ENCODE assay signal across 9 mouse cellular contexts in the genomic region with DNA sequence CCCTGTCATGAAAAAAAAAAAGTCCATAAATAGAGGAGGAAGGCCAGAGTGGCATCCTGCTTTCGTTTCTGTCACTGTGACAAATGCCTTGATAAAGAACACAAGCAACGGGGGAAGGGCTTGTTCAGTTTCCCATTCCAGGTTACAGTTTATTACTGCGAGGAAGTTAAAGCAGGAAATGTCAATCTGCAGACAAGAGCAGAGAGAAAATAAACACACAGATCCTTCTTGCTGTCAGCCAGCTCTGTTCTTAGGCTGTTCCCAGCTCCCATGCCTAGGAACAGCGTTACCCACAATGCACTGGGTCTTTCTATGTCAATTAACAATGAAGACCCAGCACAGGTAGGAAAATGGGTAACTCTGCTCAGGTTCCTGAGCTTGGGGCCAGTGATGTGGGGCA. TPM values are rescaled to one million over a fixed set of nuclear protein-coding genes. Genes with fewer than 3 reads are reported as not detected.
DNase-seq lines count a peak whose midpoint lies in the region; ATAC-seq and TF ChIP-seq lines count a peak whose summit lies in the region.
"Had no signal": no experiment of that assay in that cellular context is flagged by ENCODE, and none has a peak within 500 bp of the region (broad histone marks: within the 10 kb centered on the region; RNA-seq: fewer than 3 reads in every experiment).

No protein-coding gene starts in this region.

- intact Hi-C loops in heart, postnatal 14 days (cut with DNase I), result no loop called here
- intact Hi-C loops in gastrocnemius, postnatal 14 days (cut with DNase I; ENCODE audit: low total_unique reads), result loop anchor here (5.0 kb wide), 1 partner anchor 68 kb away; no protein-coding TSS in a partner anchor

- no peak for ATAC-seq in heart, embryonic 11.5 days (replicated peaks; ENCODE audit: insufficient number of reproducible peaks, low FRiP score, low TSS enrichment)
- no peak for ATAC-seq in embryonic facial prominence, embryonic 11.5 days (replicated peaks; ENCODE audit: insufficient number of reproducible peaks, low FRiP score, low TSS enrichment, low read depth)
- no peak for ATAC-seq in intestine, embryonic 16.5 days
- no peak for ATAC-seq in liver, postnatal 0 days

- 25% methylated on average over 4 of the region's 4 CpGs for WGBS in heart, embryonic 11.5 days (ENCODE audit: insufficient replicate concordance)
- 43% methylated on average over 4 of the region's 4 CpGs for WGBS in embryonic facial prominence, embryonic 11.5 days
- 21% methylated on average over 4 of the region's 4 CpGs for WGBS in intestine, embryonic 16.5 days
- WGBS in liver, postnatal 0 days (ENCODE audit: insufficient replicate concordance), result 18% methylated on average over 4 of the region's 4 CpGs

- H3K27ac ChIP-seq in heart, embryonic 11.5 days (ENCODE audit: low read depth, low read length), result peak overlapping the region; percentile 82
- H3K27ac ChIP-seq in embryonic facial prominence, embryonic 11.5 days (replicated peaks; ENCODE audit: low read depth, low read length), result no peak overlapping the region
- peak overlapping the region; percentile 77 for H3K27ac ChIP-seq in intestine, embryonic 16.5 days (ENCODE audit: low read length)
- peak overlapping the region; percentile 76 for H3K27ac ChIP-seq in liver, postnatal 0 days (ENCODE audit: low read depth)

- no peak overlapping the region for H3K4me2 ChIP-seq in heart, embryonic 11.5 days
- no peak overlapping the region for H3K4me2 ChIP-seq in embryonic facial prominence, embryonic 11.5 days (ENCODE audit: low read depth, low read length)
- no peak overlapping the region for H3K4me2 ChIP-seq in intestine, embryonic 16.5 days (ENCODE audit: low read depth, low read length)
- no peak overlapping the region for H3K4me2 ChIP-seq in liver, postnatal 0 days (ENCODE audit: low read depth, low read length)

- no peak overlapping the region for H3K9ac ChIP-seq in heart, embryonic 11.5 days (ENCODE audit: low read depth, low read length)
- H3K9ac ChIP-seq in embryonic facial prominence, embryonic 11.5 days (replicated peaks; ENCODE audit: low read length), result no peak overlapping the region
- peak overlapping the region; percentile 51; the same call in 1 of the 2 replicates for H3K9ac ChIP-seq in intestine, embryonic 16.5 days (ENCODE audit: low read depth, low read length)
- H3K9ac ChIP-seq in liver, postnatal 0 days (replicated peaks), result no peak overlapping the region
- H3K9ac ChIP-seq: liver, embryonic 14.5 days had no signal

- H3K4me1 ChIP-seq in heart, embryonic 11.5 days (ENCODE audit: control insufficient read depth, insufficient read depth, low read length), result peaks cover 23% of the 10 kb centered on the region
- H3K4me1 ChIP-seq in embryonic facial prominence, embryonic 11.5 days (ENCODE audit: control insufficient read depth, insufficient read depth, low read length), result peaks cover 7% of the 10 kb centered on the region; the same call in 1 of the 2 replicates
- peaks cover 29% of the 10 kb centered on the region for H3K4me1 ChIP-seq in intestine, embryonic 16.5 days (ENCODE audit: control insufficient read depth, insufficient read depth, low read length)
- peaks cover 21% of the 10 kb centered on the region for H3K4me1 ChIP-seq in liver, postnatal 0 days (ENCODE audit: insufficient read depth)

- TF ChIP-seq EP300 in liver, postnatal 0 days (IDR thresholded peaks at IDR 0.05; ENCODE audit: low read depth), result no peak

- no peaks in the 10 kb centered on the region for H3K27me3 ChIP-seq in heart, embryonic 11.5 days (ENCODE audit: control insufficient read depth, insufficient read depth, low read length)
- no peaks in the 10 kb centered on the region for H3K27me3 ChIP-seq in embryonic facial prominence, embryonic 11.5 days (ENCODE audit: control insufficient read depth, insufficient read depth, low read length)
- no peaks in the 10 kb centered on the region for H3K27me3 ChIP-seq in intestine, embryonic 16.5 days (replicated peaks; ENCODE audit: control insufficient read depth, insufficient read depth, low read length)
- no peaks in the 10 kb centered on the region for H3K27me3 ChIP-seq in liver, postnatal 0 days (ENCODE audit: insufficient read depth, low read length)

- no peaks in the 10 kb centered on the region for H3K9me3 ChIP-seq in heart, embryonic 11.5 days (replicated peaks; ENCODE audit: control insufficient read depth, low read length)
- H3K9me3 ChIP-seq in embryonic facial prominence, embryonic 11.5 days (replicated peaks; ENCODE audit: control insufficient read depth, low read length), result no peaks in the 10 kb centered on the region
- no peaks in the 10 kb centered on the region for H3K9me3 ChIP-seq in intestine, embryonic 16.5 days (ENCODE audit: control insufficient read depth, low read length)
- H3K9me3 ChIP-seq in liver, postnatal 0 days (ENCODE audit: low read length), result no peaks in the 10 kb centered on the region

- DNase-seq in heart, postnatal 14 days, result no peak
- peak; percentile 11 for DNase-seq in embryonic facial prominence, embryonic 11.5 days (ENCODE audit: low spot score)
- DNase-seq in liver, postnatal 0 days, result no peak
- no peak for DNase-seq in frontal cortex, postnatal 10 days (ENCODE audit: low spot score in 2 of 2)
- DNase-seq in retina, postnatal 1 day, result no peak
- no peak for DNase-seq in gastrocnemius, postnatal 14 days

- H3K36me3 ChIP-seq in heart, embryonic 11.5 days (ENCODE audit: control insufficient read depth, insufficient read depth, low read length), result no peaks in the 10 kb centered on the region
- H3K36me3 ChIP-seq in embryonic facial prominence, embryonic 11.5 days (replicated peaks; ENCODE audit: control insufficient read depth, insufficient read depth, low read depth, low read length), result no peaks in the 10 kb centered on the region
- peaks cover 2% of the 10 kb centered on the region; the same call in 1 of the 2 replicates for H3K36me3 ChIP-seq in intestine, embryonic 16.5 days (ENCODE audit: control insufficient read depth, insufficient read depth, low read length)
- 0 out of 2 replicates have a peak, but pooled peaks cover 3% of the 10 kb centered on the region for H3K36me3 ChIP-seq in liver, postnatal 0 days (replicated peaks; ENCODE audit: insufficient read depth, low read length)

- no peak for TF ChIP-seq CTCF in liver, postnatal 0 days (IDR thresholded peaks at IDR 0.05; ENCODE audit: low read depth)

- H3K4me3 ChIP-seq in heart, embryonic 11.5 days (ENCODE audit: low read depth, low read length), result no peak overlapping the region
- H3K4me3 ChIP-seq in embryonic facial prominence, embryonic 11.5 days (ENCODE audit: low read depth, low read length), result no peak overlapping the region
- H3K4me3 ChIP-seq in intestine, embryonic 16.5 days (ENCODE audit: low read length), result no peak overlapping the region
- no peak overlapping the region for H3K4me3 ChIP-seq in liver, postnatal 0 days (ENCODE audit: low read depth, low read length)

RNA-seq across cellular contexts. Expression of gene Eva1b, which starts 7.6 kb away (rescaled TPM):
- 31.9 and 33.5 TPM in 2 replicates for polyA plus RNA-seq in heart, embryonic 11.5 days (2014; fragmentation: Nextera tagmentation; extraction: Ambion mirVana)
- total RNA-seq in heart, postnatal 14 days (2021), result 10 to 100 TPM; 23.3 to 24.9 TPM
- polyA plus RNA-seq in embryonic facial prominence, embryonic 11.5 days (2014; fragmentation: Nextera tagmentation; extraction: Ambion mirVana), result 48.9 and 51.0 TPM in 2 replicates
- polyA plus RNA-seq in intestine, embryonic 16.5 days (2015; fragmentation: Nextera tagmentation; extraction: Ambion mirVana), result 34.7 and 35.4 TPM in 2 replicates
- polyA plus RNA-seq in liver, postnatal 0 days (2015; fragmentation: Nextera tagmentation; extraction: Ambion mirVana), result 17.1 and 17.7 TPM in 2 replicates
- 10 to 100 TPM; 16.2 to 16.6 TPM for total RNA-seq in gastrocnemius, postnatal 14 days (2021)

RNA-seq across cellular contexts. Expression of gene Sh3d21, which starts 8.1 kb away (rescaled TPM):
- polyA plus RNA-seq in heart, embryonic 11.5 days (2014; fragmentation: Nextera tagmentation; extraction: Ambion mirVana), result 2.7 and 3.1 TPM in 2 replicates
- 1 to 10 TPM; 3.0 to 3.1 TPM for total RNA-seq in heart, postnatal 14 days (2021)
- 4.7 and 5.0 TPM in 2 replicates for polyA plus RNA-seq in embryonic facial prominence, embryonic 11.5 days (2014; fragmentation: Nextera tagmentation; extraction: Ambion mirVana)
- 13.2 and 13.9 TPM in 2 replicates for polyA plus RNA-seq in intestine, embryonic 16.5 days (2015; fragmentation: Nextera tagmentation; extraction: Ambion mirVana)
- 2.4 and 2.7 TPM in 2 replicates for polyA plus RNA-seq in liver, postnatal 0 days (2015; fragmentation: Nextera tagmentation; extraction: Ambion mirVana)
- total RNA-seq in gastrocnemius, postnatal 14 days (2021), result 1 to 10 TPM; 1.1 to 1.2 TPM

RNA-seq across cellular contexts. Expression of gene Thrap3, which starts 47.4 kb away (rescaled TPM):
- polyA plus RNA-seq in heart, embryonic 11.5 days (2014; fragmentation: Nextera tagmentation; extraction: Ambion mirVana), result 131 and 155 TPM in 2 replicates
- 100 to 1,000 TPM; 130 to 144 TPM for total RNA-seq in heart, postnatal 14 days (2021)
- 211 and 232 TPM in 2 replicates for polyA plus RNA-seq in embryonic facial prominence, embryonic 11.5 days (2014; fragmentation: Nextera tagmentation; extraction: Ambion mirVana)
- 132 and 141 TPM in 2 replicates for polyA plus RNA-seq in intestine, embryonic 16.5 days (2015; fragmentation: Nextera tagmentation; extraction: Ambion mirVana)
- polyA plus RNA-seq in liver, postnatal 0 days (2015; fragmentation: Nextera tagmentation; extraction: Ambion mirVana), result 47.8 and 62.4 TPM in 2 replicates
- 10 to 100 TPM; 92.1 to 99.3 TPM for total RNA-seq in gastrocnemius, postnatal 14 days (2021)

RNA-seq across cellular contexts. Expression of gene Stk40, which starts 51.4 kb away (rescaled TPM):
- 18.5 and 23.2 TPM in 2 replicates for polyA plus RNA-seq in heart, embryonic 11.5 days (2014; fragmentation: Nextera tagmentation; extraction: Ambion mirVana)
- total RNA-seq in heart, postnatal 14 days (2021), result 10 to 100 TPM; 28.0 to 29.5 TPM
- polyA plus RNA-seq in embryonic facial prominence, embryonic 11.5 days (2014; fragmentation: Nextera tagmentation; extraction: Ambion mirVana), result 22.7 and 23.8 TPM in 2 replicates
- 26.1 and 28.5 TPM in 2 replicates for polyA plus RNA-seq in intestine, embryonic 16.5 days (2015; fragmentation: Nextera tagmentation; extraction: Ambion mirVana)
- 11.3 and 12.1 TPM in 2 replicates for polyA plus RNA-seq in liver, postnatal 0 days (2015; fragmentation: Nextera tagmentation; extraction: Ambion mirVana)
- 10 to 100 TPM; 25.1 to 41.9 TPM for total RNA-seq in gastrocnemius, postnatal 14 days (2021)

RNA-seq across cellular contexts. Expression of gene Lsm10, which starts 58.8 kb away (rescaled TPM):
- polyA plus RNA-seq in heart, embryonic 11.5 days (2014; fragmentation: Nextera tagmentation; extraction: Ambion mirVana), result 42.8 and 44.5 TPM in 2 replicates
- 10 to 100 TPM in 1 of 2 experiments, 1 to 10 TPM in 1; 9.2 to 12.8 TPM for total RNA-seq in heart, postnatal 14 days (2021)
- 46.1 and 47.0 TPM in 2 replicates for polyA plus RNA-seq in embryonic facial prominence, embryonic 11.5 days (2014; fragmentation: Nextera tagmentation; extraction: Ambion mirVana)
- polyA plus RNA-seq in intestine, embryonic 16.5 days (2015; fragmentation: Nextera tagmentation; extraction: Ambion mirVana), result 54.8 and 57.5 TPM in 2 replicates
- polyA plus RNA-seq in liver, postnatal 0 days (2015; fragmentation: Nextera tagmentation; extraction: Ambion mirVana), result 24.7 and 27.7 TPM in 2 replicates
- total RNA-seq in gastrocnemius, postnatal 14 days (2021), result 1 to 10 TPM; 5.7 to 8.3 TPM
